Mouse (Mus musculus) naive thymus-derived CD4-positive, alpha-beta T cell, adult 2 months (primary cell): ENCODE data around the gene Ezr.
"Not testable (repeated sequence)": the region's sequence is repeated elsewhere in the genome, so short reads cannot be mapped to it uniquely, and the experiment has no call there.

ENCODE experiments used
- DNase-seq: peaks from one replicate; pipeline ENCODE4 v3.0.0-alpha.2; 2011; ENCODE audit warnings: low read depth

Gene Ezr

GRCm38 (mm10) chr17:6707422-6707821 lies 75.2 kb downstream of the Ezr start:
- not testable (repeated sequence) for DNase-seq

DNA sequence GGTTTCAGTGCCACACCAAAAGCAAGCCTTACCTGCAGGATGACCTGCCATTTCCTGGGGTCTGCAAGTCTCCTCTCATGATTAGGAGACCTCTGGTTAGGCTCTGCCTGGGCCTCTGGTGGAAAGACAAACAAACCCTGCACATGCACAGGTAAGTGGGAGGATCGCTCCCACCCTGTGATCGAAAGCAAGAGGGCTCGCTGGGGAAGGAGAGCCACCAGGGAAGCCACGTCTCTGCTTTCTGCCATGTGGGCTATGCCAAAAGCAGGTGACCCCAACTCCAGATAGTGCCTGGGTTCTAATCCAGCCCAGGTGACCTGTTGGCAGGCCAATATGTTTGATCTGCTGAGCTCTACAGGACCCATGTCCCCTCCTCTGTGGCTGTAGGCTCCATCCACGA lies 76.1 kb downstream of the Ezr start:
- not testable (repeated sequence) for DNase-seq

DNA sequence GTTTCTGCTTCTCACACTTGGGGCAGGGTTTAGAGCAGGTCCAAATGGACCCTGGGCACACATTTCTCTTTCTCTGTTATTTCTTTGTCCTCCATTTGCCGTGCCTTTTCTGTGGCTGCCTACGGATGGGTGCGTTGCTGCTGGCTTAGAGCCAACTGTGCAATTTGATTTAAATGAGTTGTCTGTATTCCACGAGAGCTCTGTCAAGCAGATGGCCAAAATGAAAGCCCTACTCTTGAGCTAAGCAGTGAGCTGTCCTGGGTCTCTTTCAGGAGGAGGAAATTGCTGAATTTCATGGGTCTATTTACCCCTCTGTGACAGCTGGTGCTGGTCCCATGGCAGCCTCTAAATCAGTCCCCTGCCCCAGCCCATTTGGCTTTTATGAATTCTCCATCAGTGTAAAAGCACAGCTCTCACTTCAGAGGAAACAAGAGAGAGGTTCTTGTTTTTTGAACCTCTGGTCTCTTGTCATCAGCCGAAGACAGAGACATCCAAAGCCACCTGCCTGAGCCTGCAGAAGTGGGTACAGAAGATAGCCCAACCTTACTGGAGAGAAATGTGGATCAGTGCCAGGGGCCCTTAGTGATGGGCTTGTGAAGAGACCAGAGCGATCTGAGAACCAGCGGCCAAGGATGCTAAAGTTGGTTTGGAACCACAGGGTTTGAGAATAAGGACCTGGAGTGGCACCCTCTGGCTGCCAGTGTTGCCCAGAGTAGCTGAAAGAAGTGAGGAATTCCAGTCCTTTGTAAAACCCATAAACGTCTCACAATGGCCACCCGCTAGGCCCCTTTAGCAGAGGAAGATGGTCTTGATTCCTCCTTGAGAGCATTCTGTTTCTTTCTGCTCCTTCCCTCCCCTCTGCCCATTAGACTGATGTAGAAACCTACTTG lies 79.0 kb downstream of the Ezr start:
- DNase-seq: not testable (repeated sequence)

DNA sequence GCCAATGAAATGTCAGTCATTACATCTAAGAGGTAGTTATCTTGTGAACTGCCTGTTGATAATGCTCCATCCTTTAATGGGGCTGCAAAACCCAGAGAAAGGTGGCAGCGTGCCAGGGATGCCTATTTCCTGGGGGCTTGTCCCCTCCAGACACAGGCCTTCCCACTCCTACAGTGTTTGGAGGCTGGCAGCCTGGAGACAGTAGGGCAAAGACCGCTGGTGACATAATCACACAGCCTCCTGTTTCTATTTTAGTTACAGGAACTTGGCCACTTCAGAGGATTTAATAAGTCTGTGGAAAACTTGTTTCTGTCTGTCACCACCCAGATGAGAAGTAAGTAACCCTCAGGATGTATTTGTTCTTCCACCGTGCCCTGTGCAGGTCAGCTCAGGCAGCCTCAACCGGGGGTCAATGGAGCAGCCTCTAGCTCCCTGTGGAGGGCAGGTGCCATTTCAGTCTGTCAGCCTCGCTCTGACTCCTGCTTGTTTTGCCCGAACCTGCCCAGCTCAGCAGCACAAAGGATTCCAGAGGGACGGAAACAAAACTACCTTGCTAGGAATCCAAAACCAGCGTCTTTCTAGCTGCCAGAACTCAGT lies 79.9 kb downstream of the Ezr start:
- DNase-seq: not testable (repeated sequence)

DNA sequence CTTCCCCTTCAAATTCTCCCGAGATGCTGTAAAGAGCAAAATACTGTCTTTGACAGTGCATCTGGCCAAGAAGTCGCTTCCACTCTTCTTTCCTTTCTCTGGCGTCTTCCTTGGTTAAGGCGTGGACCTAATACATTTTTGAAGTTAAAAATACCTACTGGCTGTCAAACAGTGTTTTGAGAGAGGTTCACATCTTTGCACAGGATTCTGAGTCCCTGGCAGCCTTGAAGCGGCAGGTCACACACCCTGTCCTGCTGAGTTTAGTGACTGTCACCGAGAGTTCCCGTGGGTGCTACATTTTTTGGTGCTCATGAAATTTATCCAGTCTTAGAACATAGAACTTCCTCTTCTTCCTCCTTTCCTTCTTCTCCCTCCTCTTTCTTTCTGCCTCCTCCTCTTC lies 82.5 kb downstream of the Ezr start:
- DNase-seq: not testable (repeated sequence)

- not testable (repeated sequence) for DNase-seq
Measured at GRCm38 (mm10) chr17:6699502-6699901, 83.1 kb downstream of the Ezr start.

DNA sequence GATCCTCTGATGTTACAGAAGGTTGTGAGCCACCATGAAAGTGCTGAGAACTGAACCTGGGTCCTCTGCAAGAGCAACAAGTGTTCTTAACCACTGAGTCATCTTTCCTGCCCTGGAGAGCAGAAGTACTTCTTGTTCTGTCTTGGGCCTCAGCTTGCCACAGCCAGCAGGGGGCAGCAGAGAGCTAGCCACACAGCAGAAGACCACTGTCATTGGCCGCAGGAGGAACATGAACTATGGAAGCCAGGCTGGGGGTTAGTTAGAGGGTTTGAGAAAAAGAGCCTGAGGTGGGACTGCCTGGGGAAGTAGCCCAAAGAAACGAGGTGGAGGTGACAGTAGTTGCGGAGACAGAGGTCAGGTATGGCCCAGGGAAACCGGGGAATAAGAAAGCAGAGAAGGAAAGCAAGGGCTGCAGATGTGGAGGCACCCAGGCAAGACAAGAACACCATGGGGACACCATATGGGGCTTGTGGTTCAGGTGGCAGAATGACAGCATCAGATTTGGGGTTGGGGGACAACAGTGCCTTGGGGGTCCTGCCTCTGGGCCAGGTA lies 85.3 kb downstream of the Ezr start:
- DNase-seq: peak; percentile 66

DNA sequence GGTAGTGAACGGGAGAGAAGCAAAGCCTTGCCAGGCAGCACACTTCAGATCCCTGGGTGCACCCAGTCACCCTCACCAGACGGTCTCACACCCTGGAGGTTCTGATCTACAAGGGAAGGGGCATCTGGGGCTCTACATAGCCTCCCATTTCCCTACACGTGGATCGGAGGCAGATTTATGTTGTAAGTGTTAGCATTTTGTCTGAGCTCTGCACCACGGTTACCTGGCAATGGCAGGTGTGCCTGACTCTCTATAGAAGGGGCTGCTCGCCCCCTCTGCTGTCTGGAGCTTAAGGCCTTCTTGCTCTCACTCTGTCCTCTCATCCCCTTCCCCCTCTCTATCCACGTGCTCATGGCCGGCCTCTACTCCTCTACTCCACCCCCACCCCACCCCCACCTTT lies 86.1 kb downstream of the Ezr start:
- peak; percentile 8 for DNase-seq

GRCm38 (mm10) chr17:6695712-6696111 lies 86.9 kb downstream of the Ezr start:
- DNase-seq: not testable (repeated sequence)

- DNase-seq: peak; percentile 77
Measured at GRCm38 (mm10) chr17:6691596-6691995, 91.0 kb downstream of the Ezr start.

GRCm38 (mm10) chr17:6689344-6689743 lies 93.2 kb downstream of the Ezr start:
- not testable (repeated sequence) for DNase-seq
